Mouse (Mus musculus) fat pad, adult 2 months (tissue): ENCODE measurements around the gene Sash1.

Source experiments
- DNase-seq: peaks from one replicate; pipeline ENCODE4 v3.0.0-alpha.2; 2011; ENCODE audit warnings: low read depth, low spot score; ENCODE audit errors: extremely low read depth

The Sash1 gene

DNA sequence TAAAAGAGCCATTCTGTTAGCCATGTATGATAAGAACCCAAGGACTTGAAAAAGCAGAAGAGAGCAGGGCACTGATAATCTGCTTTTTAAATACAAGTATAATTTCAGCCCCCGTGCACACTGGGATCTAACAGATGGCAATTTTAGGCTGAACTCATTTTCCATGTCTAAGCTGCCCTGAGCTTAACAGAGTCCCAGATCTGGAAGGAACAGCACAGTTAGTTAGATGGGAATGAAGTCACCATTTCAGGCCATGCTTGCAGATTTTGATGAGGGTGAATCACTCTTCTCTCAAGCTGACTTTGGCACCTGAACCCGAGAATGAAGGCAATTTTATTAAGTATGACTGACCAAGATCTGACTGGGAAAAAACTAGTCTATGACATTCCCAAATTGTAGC, 28.9 kb downstream of the Sash1 start:
- DNase-seq = no peak

GRCm38 (mm10) chr10:8853326-8853725, 32.5 kb downstream of the Sash1 start:
- DNase-seq = no peak

GRCm38 (mm10) chr10:8851625-8852024, 34.2 kb downstream of the Sash1 start:
- DNase-seq = no peak

- no peak for DNase-seq
Measured at GRCm38 (mm10) chr10:8847974-8848373, 37.9 kb downstream of the Sash1 start.

- DNase-seq = no peak
Measured at GRCm38 (mm10) chr10:8846258-8846657, 39.6 kb downstream of the Sash1 start.

- DNase-seq = no peak
Measured at GRCm38 (mm10) chr10:8845230-8845770, 40.6 kb downstream of the Sash1 start.

DNA sequence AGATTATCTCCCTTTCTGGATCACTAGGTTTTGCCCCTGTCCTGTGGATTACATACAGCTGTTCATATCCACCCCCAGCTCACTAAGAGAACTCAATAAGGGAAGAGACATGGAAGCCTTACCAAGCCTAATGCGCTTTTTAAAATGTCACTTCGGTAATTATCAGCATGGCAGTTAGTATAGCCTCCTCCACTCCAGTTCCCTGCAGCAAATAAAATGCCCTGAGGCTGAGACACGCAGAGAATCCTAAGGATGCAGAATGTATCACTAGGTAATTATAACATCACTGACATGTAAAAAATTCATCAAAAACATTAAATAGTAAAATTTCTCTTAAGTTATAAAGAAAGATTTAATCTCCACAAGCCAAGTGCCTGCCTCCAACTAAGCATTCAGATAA, 45.9 kb downstream of the Sash1 start:
- DNase-seq = no peak

- no peak for DNase-seq
Measured at GRCm38 (mm10) chr10:8833816-8834464, 51.9 kb downstream of the Sash1 start.

GRCm38 (mm10) chr10:8826303-8826702, 59.6 kb downstream of the Sash1 start:
- no peak for DNase-seq

DNA sequence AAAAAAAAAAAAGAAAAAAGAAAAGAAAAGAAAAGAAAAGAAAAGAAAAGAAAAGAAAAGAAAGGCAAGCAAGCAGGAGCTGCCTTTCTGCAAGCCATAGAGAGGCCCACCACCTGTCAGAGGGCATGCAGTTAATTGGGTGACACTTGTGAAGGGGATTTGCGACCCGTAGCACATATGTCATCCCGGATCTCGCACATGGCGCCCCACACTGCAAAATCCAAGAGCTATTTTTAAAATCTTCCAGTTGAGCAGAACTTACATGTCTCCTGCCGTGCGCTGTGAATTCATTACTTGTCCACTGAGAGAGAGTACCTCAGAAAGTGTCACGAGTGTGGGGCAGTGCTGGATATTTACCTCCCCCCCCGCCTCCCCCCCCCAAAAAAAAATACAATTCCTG, 60.0 kb downstream of the Sash1 start:
- DNase-seq = no peak

GRCm38 (mm10) chr10:8818066-8818465, 67.8 kb downstream of the Sash1 start:
- peak; percentile 80 for DNase-seq

DNA sequence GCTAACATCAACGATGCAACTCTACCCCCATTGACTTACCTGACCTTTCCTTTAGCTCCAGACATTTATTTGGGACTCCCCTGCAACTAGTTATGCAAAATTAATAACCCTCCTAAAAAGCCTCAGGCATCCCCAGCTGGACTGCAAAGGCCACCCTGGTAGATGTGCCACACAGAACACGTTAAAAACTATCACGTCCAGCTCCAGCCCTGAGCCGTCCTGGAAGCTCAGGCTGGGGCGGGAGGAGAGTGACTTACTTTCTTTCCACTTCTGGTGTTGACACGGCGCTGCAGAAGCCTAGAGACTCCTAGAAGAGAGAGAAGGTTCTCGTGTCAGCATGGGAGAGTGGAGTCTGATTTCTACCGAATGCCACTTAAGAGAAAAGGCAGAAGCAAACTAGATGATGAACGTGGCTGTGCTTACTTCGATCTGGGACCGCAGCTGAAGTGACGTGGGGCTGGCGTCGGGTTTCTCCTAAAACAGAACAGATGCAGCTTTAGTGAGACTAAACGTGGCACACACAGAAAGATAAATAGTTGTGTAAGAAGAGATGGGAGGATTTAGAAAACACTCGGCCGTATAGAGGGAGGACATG, 71.8 kb downstream of the Sash1 start:
- no peak for DNase-seq

DNA sequence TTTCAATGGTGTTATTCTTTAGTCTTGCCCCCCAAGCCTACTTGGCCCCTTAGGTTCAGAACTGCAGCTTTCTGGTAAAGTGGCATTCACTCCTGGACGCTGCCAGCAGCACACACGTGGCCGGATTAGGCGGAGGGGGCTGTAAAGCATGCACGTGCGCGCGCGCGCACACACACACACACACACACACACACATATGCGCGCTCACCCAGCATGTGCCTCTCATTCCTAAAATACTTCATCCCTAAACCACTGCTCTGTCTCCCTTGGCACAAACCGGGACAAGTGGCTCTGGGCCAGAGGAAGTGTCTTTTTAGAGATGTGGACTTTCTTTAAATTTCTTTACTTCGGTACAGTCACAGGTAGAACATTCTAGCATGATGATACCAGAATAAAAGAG, 72.6 kb downstream of the Sash1 start:
- DNase-seq = no peak

GRCm38 (mm10) chr10:8812807-8813206, 73.1 kb downstream of the Sash1 start:
- DNase-seq = no peak

DNA sequence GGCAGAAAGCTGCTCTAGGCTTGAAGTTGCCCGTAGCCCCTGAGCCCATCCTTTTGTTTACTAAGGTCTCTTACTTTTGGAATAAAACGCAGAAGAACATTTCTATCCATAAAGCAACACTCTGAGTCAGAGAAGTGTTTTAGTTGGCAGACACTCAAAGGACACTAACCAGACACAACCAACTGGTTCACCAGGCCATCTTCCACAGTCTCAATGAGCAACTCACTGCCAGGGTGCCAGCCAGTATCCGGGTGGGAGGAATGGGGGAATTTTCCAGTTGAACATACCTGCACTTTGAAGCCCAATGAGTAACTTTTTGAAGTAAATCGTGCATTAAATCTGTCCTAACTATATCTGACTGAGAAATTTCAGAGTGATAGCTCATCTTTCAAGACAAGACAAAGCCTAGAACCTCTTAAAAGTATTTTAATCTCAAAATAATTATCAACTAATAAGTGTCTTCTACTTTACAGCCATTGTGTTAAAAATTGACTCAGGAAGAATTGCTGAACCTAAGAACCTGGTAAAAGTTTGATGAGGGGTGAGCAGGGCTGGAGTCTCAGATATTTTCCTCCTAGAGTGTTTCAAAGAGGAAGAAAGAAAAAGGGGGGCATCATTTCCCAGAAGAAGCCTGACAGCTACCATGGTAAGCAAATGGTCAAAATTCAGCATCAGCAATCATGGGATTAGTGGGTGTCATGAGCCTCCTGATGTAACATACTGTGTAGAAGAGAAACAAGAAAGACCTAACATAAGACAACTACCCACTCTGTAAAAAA, 74.4 kb downstream of the Sash1 start:
- DNase-seq = peak; percentile 80

DNA sequence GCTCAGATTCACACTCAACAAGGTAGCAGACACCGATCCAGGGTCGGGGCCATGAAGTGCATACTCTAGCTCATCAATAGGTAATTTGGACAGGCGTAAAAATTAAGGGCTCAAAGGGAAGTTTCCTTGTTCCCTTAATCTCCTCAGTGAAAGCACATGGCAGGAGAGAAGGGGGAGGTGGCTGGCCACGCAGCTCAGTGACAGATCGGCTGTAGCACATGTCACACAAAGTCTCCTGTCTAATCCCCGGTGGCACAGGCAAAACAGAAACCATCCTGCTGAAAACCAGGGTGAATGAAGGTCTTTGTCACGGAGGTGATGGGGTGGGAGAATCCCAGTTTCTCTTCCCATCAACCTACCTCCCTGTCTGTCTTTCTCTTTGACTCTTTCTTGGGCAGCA, 75.4 kb downstream of the Sash1 start:
- no peak for DNase-seq

- DNase-seq = no peak
Measured at GRCm38 (mm10) chr10:8808383-8808782, 77.5 kb downstream of the Sash1 start.

- DNase-seq = peak; percentile 88
Measured at GRCm38 (mm10) chr10:8807581-8807980, 78.3 kb downstream of the Sash1 start.

GRCm38 (mm10) chr10:8805402-8805801, 80.5 kb downstream of the Sash1 start:
- DNase-seq = no peak

DNA sequence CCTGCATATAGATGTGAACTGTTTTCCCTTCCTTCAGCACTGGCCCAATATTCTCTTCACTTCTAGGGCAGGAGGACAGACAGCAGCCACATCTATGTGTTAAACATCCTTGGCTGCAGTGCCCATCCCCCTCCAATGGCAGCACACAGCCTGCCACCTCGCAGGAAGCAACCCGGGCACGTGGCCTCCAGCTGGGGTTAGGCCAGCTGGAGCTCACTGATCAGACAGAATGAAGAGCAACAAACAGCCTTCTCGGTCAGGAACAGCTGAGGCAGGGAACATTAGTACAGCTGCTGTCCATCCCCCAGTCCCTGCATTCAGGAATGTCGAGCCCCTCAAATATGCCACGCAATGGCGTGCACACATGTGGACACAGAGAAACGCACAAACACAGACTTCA, 81.6 kb downstream of the Sash1 start:
- DNase-seq = no peak

DNA sequence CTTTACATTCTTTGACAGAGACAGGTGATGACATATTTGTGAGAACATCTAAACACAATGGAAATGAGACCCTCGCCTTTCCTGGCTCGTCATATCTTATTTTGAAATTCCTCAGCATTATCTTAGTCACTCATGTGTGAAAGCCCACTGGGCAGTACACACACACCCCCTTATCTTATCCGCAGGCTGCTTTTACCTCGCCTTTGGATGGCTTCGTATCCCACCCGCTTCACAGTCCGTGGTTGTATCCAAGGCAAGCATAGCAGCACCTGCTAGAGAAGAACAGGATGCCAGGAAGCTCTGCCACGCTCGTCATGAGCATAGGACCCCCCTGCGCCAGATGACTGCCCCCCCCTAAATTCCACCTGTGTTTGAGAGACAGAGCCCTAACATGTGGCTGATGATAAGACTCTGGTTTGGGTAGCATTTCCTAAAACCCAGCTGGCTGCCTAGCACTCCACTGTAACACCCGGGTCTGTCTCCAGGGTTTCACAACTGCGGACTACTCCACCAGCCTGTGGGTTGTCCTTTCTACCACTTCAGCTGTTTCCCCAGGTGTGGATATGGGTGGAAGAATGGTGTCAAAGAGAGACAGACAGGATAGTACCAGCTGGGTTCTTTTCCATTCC, 84.0 kb downstream of the Sash1 start:
- DNase-seq = no peak
